Mouse (Mus musculus): ENCODE measurements around the gene Atg7. TPM values are rescaled to one million over a fixed set of nuclear protein-coding genes. Genes with fewer than 3 reads are reported as not detected.

Atg7 gene
- total RNA-seq, 4 experiments from 2014 or later: 11.5 to 13.1 (median 12.2) TPM

DNA sequence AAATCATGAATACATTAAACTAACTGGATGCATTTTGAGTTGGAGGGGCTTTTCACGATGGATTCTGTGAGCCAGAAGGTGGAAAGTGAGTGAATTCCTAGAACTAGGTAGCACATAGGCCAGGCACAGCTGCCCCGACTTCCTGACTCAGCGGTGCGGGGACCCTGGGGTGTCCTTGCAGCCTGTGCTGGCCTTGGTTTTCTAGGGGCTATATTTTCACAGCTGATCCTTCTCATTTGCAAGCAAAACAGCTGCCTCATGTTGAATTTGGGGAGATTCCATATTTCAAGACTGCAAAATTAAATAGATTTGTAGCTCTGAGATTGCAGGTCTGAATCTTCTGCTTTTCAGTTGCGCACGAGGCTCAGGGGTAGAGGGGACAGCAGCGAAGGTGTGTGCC, 139.6 kb downstream of the Atg7 start:
- no peak for DNase-seq (ENCODE audit: low spot score)

DNA sequence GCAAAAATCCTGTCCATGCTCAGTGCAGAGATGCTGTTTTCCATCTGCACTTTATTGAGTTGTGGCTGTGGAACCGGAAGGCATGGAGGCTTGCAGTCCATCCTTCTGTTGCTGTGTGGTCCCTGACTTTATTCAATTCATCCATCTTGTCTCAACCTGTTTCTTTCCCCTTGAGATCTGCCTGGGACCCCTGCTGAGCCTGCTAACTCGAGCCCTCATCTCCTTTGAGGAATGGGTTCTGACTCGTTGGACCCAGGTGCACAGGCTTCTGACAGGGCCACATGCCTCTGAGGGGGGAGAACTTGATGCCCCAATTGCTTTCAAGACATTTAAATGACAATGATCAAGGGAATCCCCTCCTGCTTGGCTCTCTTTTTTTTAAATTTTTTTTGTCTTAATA, 143.6 kb downstream of the Atg7 start:
- no peak for DNase-seq (ENCODE audit: low spot score)

DNA sequence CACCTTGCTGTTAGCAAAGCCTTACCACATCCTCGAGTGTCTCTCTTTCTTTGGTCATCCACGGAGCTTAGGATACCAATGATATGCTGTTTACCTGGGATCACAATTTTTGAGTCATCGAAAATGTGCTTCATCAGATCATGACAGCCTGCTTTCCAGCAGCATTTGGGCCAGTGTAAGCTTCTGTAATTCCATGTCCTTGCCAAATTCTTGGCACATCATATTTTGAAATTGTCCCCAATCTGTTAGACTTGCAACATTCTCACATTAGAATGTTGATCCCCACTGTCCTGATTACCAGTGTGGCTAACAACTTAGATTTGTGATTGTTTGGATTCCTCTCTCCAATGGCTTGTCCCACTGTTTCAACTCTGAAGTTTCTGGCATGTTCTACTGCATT, 144.7 kb downstream of the Atg7 start:
- no peak for DNase-seq (ENCODE audit: low spot score)

DNA sequence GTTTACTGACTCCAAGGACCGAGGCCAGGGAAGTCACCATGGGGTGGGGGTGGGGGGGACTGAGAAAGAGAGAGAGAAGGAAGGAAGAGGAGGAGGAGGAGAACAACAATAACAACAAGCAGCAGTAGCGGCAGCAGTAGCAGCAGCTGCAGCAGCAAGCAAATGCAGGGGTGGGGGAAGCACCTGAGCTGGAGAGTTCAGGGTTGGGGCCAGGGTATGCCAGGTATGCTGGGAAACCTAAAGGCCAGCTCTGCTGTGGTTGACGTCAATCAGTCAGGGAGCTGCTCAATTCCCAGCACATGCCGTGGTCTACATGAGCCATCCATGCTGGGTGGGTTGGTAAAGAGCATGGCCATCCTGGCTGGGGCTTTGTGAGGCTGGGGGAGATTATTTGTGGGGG, 145.8 kb downstream of the Atg7 start:
- no peak for DNase-seq (ENCODE audit: low spot score)

DNA sequence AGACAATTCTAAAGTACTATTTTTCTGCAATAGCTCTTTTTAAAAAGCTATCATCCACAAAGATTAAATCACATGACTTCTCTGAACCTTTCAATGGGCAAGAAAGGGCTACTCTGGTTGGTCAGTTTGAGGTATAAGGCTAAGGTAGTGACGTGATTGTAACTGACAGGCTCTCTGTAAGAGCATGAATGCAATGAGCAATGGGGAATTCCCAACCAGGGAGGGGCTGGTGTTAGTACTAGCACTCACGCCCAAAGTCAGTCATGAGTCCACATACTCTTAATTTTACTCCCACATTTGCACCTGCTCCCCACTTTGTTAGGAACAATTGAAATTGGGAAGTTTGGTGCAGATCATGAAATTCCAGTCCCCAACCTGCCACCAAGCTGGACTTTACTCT, 147.2 kb downstream of the Atg7 start:
- DNase-seq (ENCODE audit: low spot score): no peak

DNA sequence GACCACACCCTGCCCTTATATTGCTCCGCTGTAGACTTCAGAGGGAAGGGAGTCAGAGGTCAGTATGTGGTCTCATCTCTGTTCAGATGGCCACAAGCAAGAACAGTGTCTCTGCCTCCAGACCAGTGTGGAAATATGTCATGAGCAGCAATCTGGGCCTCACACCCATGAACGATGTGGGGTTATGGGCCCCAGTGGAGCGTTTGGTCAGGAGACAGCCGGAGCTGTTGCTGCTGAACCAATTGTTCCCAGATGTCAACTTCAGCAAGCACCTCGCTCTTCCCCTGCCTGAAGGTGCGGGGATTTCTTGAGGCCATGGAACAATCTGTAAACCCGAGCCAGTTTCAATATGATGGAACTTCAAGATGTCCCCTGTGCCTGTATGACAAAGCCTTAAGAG, 148.0 kb downstream of the Atg7 start:
- no peak for DNase-seq (ENCODE audit: low spot score)

DNA sequence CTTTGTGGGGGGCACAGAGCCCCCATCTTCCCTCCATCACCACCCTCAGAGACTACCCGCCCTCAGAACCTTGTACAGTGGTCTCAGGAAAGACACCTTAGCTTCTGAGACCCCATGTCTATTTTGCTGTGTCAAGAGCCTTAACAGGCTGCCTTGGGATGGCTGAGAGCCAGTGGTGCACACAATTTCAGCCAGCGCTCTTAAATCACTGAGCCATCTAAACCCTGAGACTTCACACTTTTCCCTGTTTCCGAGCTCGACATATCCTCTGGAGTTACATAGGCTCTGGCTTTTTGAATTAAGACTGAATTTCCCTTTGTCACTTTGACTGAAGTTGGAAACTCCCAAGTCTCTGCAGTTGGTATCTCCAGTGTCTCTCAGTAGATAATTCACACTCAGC, 148.9 kb downstream of the Atg7 start:
- DNase-seq (ENCODE audit: low spot score): no peak

DNA sequence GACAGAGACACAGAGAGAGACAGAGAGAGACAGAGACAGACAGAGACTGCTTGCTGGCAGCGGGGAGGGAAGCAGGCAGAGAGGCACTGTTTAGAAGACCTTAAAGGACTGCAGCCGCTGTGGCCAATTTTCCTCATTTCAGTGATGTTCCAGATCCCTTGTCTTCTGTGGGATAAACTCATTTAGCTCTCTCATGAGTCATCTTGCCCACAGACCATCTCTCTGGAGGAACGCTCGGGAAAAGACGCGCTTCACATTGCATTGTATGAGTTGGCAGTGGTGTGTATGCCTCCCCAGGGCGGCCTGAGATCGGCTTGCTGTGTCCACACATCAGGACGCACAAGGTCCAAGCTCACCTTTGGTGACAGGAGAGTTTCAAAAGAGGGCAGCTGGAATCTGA, 151.8 kb downstream of the Atg7 start:
- no peak for DNase-seq (ENCODE audit: low spot score)

DNA sequence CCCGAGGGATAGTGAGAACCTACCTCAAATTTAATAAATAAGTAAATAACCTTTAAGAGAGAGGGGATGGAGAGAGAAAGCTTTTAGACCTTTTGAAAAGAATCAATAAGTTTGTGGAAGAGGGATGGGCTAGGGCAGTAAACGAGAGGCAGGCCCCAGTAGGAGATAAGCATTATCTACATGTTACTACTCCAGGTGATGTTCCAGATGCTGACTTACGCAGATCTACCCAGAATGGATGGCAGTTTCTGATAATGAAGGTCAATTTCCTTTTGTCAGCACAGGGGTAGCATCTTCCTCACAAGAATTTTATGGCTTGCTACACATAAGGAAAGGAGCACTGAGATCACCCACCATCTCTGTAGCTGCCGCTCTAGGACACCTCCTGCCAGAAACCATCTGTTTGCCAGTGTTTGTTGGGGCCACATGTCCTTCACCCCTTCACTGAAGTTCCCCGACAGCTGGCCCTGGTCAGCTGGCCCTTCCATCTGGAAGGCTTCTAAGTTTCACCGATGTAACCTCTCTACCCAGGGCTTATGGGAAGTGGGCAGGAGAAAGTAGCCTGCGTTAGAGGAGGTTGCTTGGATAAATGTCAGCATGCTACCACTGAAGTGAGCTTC, 152.9 kb downstream of the Atg7 start:
- no peak for DNase-seq (ENCODE audit: low spot score)

DNA sequence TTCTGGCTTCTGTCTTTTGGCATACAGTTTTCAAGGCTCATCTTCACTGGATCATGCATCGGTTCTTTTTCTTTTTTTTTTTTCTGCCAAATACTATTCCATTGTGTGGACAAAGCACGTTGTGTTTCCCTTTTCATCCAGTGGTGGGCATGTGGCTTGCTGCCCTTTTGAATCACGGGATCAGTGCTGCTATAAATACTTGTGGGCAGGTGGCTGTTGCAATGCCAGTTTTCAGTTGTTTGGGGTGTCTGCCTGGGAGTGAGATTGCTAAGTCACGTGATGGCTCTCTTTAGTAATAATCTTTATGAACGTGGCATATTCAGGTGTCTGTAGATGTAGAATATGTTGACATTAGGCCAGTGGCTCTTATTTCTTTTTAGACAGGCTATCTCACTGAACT, 155.0 kb downstream of the Atg7 start:
- DNase-seq (ENCODE audit: low spot score): no peak

DNA sequence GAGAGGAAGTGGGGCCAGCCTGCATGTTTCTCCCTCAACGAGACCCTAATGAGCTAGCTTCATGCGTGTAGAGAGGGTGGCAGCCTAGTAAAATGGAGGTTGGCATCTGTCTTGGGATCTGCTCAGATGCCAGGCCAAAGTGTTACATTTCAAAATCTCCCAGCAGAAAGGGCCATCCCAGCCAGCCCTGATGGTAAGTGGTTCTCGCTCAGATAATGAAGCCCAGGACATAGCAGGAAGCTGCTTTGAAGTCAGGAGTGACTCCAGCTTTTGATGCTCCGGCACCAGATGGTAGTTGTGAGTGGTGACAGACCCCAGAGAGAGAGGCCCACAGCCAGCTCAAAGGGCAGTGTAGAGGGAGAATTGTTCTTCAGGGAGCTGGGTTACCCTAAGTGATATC, 155.8 kb downstream of the Atg7 start:
- DNase-seq (ENCODE audit: low spot score): no peak

DNA sequence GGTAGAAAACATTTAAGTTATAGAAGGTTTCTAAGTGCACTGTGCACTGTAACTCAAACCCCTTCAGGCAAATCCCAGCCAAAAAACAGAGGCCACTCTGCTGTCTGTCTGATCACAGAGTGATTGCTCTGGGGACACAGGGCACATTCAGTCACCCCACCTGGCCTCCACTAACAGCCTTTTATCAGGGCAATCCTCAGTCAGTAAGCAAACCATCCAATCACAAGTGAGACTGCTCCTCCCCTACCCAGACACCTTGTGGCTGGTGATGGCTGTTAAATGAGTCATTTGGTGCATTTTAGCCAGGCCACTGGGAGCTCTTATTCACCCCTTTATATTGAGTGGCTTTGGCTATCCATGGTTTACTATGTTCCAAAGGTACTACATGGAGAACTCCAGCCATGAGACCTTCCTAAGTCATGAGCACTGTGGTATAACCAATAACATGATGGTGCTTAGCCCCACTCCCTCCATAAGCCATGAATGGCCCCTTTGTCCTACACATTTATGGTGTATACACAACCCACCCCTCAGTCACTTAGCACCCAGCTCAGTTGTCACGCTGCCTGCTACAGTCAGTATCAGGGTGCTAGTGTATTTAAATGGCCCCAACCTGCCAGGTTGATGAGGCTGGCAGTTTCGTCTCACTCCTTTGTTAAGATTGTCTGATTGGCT, 157.5 kb downstream of the Atg7 start:
- DNase-seq (ENCODE audit: low spot score): no peak

DNA sequence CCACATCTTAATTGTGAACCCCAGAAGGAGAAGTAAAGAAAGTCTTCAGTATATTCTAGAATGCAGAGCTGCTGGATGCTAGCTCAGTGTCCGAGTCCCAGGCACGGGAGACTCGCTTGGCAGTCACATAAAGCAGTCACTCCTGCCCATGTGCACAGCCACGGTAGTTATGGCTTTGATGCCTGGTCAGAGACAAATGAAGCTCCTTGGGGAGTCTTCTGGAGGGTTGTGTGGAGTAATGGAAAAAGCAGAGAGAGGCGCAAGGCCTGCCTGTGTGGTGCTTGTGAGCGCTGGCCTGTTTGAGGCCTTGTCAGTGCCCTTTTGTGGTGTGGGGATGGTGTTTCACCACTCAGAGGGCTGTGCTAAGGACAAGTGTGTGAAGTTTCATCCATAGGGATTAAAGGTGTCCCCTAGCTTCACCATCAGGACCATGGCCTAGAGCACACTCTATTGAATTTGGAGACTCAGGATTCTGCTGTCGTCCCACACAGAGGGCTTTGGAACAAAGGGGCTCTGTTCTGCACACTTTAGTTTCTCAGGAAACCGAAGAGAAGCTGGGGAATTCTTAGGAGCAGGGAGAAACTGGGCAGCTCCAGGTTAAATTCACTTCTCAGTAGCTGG, 161.1 kb downstream of the Atg7 start:
- no peak for DNase-seq (ENCODE audit: low spot score)

DNA sequence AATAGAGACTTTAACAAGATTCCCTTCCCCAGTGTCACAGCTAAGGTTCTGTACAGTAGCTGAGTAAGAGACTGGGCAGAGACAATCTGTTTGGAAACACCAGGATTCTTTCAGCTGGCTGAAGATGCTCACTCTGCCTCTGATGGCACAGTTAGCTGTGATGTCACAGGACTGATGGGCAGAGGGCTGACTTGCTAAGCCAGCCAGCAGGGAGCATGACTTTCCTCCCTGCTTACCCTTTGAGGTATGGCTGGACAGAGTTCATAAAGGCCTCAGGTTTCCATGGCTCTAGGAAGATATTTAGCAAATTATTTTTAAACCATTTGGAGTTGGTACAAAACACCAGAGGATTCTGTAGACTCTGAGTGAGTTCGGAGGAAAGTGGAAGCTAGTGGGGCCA, 162.0 kb downstream of the Atg7 start:
- DNase-seq (ENCODE audit: low spot score): no peak

DNA sequence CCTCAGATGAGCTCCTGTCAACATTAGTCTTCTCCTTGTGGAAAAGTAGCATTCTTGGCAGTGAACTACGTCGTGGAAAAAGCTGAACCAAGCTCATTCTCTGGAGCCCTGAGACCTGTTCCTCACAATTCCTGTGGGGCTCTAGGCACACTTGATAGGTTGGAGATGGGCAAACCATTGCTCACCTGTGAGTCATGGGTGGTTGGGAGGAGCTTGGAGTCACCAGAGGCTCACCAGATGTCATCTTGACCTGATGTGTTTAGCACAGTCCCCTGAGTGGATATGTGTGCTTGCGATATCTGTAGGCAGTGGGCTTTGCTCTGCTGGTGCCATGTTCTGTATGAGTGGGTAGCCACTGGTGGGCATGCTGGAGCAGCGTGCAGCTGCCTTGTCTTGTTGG, 163.0 kb downstream of the Atg7 start:
- DNase-seq (ENCODE audit: low spot score): no peak

DNA sequence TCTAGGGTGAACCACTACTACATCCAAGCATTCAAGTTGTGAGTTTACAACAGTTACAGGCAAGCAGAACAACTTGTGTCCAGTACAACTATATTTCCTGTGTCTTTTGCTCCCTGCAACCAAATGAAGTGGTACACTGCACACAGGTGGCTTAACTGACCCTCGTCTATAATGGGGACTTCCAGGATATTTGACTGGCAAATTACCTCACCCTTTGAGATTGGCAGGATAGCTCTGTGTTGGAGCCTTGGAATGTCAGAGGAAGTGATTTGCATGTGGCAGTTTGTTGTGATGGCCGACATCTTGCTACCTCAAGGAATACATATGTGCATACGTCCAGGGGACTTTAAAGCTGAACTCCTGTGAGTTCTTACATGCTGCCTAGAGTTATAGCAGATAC, 164.6 kb downstream of the Atg7 start:
- no peak for DNase-seq (ENCODE audit: low spot score)

DNA sequence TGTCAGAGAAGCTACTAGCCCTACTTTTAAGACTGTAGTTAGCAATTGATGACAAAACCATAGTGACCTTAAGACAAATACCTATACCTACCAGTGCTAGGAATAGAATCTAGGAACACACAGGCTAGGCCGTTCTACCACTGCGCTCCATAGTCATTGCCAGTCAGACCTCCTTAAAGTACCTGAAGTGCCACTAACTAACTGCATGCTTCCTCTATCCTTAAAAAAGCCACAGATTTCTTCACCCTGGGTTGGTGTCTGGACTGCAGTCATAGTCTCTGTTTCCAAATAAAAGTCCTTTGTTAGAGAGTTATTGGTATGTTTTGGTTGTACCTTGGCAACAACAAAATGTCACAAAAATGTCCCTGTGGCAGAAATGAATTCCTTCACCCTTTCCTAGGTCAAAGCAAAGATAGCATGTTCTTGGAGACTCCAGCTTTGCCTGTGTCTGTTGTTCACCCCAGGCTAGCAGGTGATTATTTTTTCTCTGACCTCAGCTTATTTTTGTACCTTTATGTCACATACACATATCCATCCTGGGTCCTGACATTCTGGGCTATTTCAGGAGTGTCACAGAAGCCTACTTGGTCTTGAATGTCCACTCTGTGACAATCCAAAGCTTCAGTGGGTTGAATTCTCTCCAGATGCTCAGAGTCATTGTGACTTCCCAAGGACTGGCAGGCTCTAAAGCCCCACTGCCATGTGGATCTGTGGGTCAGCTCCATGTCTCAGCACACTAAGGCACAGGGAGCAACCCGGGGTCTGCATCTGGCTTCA, 165.9 kb downstream of the Atg7 start:
- no peak for DNase-seq (ENCODE audit: low spot score)

DNA sequence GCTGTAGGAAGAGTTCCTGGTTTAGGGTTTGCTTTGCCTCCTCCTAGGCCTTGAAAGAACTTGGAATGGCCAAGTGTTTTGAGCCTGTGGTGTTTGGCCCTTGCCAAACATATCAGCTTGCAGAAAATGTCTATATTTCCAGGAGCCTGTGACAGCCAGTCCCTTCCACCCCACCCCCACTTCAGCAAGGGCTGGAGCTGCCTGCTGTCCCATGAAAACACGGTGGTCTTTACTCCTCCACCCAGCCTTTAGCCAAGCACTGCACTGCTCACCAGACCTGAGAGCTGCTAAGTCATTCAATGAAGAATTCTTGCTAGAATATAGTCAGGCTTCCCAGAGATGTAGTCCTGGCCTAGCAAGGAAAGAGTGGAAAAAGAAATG, 166.5 kb downstream of the Atg7 start:
- DNase-seq (ENCODE audit: low spot score): no peak

DNA sequence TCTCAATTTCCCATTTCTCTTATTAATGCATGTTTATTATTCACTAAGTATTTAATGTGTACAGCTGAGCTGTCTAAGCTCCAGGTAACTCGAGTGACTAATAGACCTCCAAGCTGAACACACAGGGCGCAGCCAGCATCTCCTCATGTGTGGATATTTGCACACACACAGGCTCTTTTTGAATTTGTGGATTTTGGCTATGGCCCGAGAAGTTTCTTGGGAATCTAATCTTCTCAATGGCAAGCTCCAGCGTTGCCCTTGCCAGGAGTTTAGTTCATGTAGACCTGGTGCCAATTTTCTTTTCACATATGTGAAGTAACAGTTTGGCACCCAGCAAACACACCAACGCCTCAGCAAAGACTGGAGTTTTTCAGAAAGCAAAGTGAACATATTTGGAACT, 169.4 kb downstream of the Atg7 start:
- DNase-seq (ENCODE audit: low spot score): peak; percentile 53

DNA sequence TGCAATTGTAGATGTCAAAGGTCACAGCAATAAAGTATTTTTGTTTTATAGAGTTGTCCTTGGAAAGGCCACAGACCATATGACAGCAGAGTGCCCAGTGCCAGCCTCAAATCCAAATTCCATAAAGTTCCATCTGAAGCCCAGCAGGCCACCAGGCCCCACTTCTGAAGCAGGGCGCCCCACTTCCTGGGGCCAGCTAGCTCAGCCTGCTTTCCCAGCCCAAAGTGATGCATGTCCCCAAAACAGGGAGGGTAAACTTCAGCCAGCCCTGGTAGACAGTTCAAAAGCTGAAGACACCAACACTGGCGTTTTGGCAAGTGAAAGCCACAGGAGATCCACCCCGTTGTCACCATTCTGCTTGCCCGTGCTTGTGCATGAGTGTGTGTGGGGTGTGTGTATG, 169.9 kb downstream of the Atg7 start:
- no peak for DNase-seq (ENCODE audit: low spot score)

DNA sequence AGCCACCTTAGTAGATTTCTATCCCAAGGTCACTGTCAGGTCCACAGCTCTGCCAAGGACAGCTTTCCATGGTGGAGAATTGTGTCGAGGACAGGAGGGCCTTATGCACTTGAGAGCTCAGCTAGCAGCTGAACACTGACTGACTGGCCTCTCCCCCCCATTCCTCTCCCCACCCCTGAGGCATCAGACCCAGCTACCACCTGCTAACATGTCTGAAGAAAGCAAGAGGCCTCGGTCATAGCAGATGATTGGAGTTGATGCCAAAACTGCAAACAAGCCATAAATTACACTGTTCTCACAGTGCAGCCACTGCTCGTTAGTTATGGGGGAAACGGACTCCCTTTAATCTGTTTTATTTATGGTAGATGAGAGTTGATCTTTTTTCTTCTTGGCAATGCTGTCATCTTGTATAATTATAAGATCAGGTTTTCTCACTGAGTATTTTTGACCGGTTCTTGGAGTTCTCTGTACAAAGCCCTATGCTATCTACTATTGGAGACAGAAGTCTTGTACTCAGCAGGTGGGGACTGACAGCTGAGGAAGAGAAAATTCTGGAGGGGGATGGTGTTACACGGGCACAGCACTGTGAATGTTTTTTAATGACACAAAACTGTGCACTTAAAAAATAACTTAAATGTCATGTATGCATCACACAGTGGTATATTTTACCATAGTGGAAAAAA, 171.4 kb downstream of the Atg7 start:
- DNase-seq (ENCODE audit: low spot score): no peak

Measured in heart, adult 8-10 months (tissue).